ENCODE assay signal across 13 mouse cellular contexts in genomic region chr8:103430874-103431492, GRCm38 (mm10).
"Had no signal": no experiment of that assay in that cellular context is flagged by ENCODE, and none has a peak within 500 bp of the region (broad histone marks: within the 10 kb centered on the region; RNA-seq: fewer than 3 reads in every experiment).

No protein-coding gene starts in this region.

- DNase-seq: kidney, adult 18-20 months; kidney, postnatal 4 days; liver; liver, embryonic 13.5 days; liver, postnatal 0 days; lung, postnatal 14 days; thymus, postnatal 4 days had no signal

- H3K27ac ChIP-seq: intestine, embryonic 15.5 days; layer of hippocampus, adult 2 months; limb, embryonic 12.5 days; liver, embryonic 13.5 days; midbrain, embryonic 13.5 days; neural tube, embryonic 15.5 days; stomach, postnatal 0 days had no signal

- H3K4me2 ChIP-seq: intestine, embryonic 15.5 days; limb, embryonic 12.5 days; liver, embryonic 13.5 days; midbrain, embryonic 13.5 days; neural tube, embryonic 15.5 days had no signal

- H3K9me3 ChIP-seq: intestine, embryonic 15.5 days; limb, embryonic 12.5 days; liver, embryonic 13.5 days; midbrain, embryonic 13.5 days; neural tube, embryonic 15.5 days had no signal

- H3K4me3 ChIP-seq: intestine, embryonic 15.5 days; layer of hippocampus, adult 2 months; limb, embryonic 12.5 days; liver, embryonic 13.5 days; midbrain, embryonic 13.5 days; neural tube, embryonic 15.5 days had no signal

- ATAC-seq: intestine, embryonic 15.5 days; liver, postnatal 0 days; midbrain, embryonic 13.5 days had no signal

- H3K27me3 ChIP-seq: intestine, embryonic 15.5 days; limb, embryonic 12.5 days; liver, embryonic 13.5 days; midbrain, embryonic 13.5 days; neural tube, embryonic 15.5 days had no signal

- H3K4me1 ChIP-seq: intestine, embryonic 15.5 days; limb, embryonic 12.5 days; liver, embryonic 13.5 days; midbrain, embryonic 13.5 days had no signal

- H3K36me3 ChIP-seq: intestine, embryonic 15.5 days; limb, embryonic 12.5 days; liver, embryonic 13.5 days; midbrain, embryonic 13.5 days; neural tube, embryonic 15.5 days had no signal

- H3K9ac ChIP-seq: intestine, embryonic 15.5 days; limb, embryonic 12.5 days; liver, embryonic 13.5 days; liver, postnatal 0 days; midbrain, embryonic 13.5 days; neural tube, embryonic 15.5 days had no signal
